Mouse (Mus musculus): ENCODE data around the gene Etd.

DNA sequence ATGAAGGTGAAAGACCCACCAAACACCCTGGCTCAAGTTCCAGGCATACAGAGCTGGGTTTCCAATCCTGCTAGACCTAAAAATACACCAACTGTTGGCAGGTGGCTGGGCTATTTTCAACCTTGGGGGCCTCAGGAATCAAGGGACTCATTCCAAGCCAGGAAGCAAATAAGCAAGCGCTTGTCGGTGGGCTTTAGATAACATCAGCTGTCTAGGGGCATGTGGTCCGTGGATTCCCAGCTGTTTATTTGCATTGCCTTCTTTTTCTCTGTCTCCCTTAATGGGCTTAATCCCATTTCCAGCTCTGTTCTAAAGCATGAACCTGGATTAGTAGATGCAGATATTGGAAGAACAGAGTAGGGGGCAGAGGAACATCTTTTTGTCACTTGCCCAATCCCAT is 48.4 kb upstream of the Etd start:
- TF ChIP-seq CTCF (IDR thresholded peaks at IDR 0.05; ENCODE audit: control insufficient read depth, insufficient read depth, insufficient read length) (no peak), USF1 (IDR thresholded peaks at IDR 0.05; ENCODE audit: low read depth) (no peak), FOSL1 (IDR thresholded peaks at IDR 0.05; ENCODE audit: insufficient read depth, low read length, poor library complexity, severe bottlenecking) (no peak), MAX (IDR thresholded peaks at IDR 0.05) (no peak)

Data from C2C12 (cell line).